Mouse (Mus musculus) kidney, postnatal 0 days (tissue): ENCODE results near the gene Lefty1. TPM values are rescaled to one million over a fixed set of nuclear protein-coding genes. Genes with fewer than 3 reads are reported as not detected.

Source experiments
- ATAC-seq: fragments of 200-750 bp; cut with Nextera tagmentation; replicated peaks from 2 replicates; pipeline ENCODE4 v1.8.0; 2017; ENCODE audit warnings: low read depth, moderate number of reproducible peaks, moderate TSS enrichment, moderate library complexity; ENCODE audit not compliant: low FRiP score
- DNase-seq: peaks from one replicate; pipeline ENCODE4 v3.0.0-alpha.2; 2016; ENCODE audit warnings: low spot score
- H3K27ac ChIP-seq: fragments of 300-500 bp; sonication (generic); 2 replicates; pipeline ENCODE4 v1.5.1; 2014; ENCODE audit warnings: mild to moderate bottlenecking
- H3K27me3 ChIP-seq: fragments of 300-500 bp; sonication (generic); 2 replicates; pipeline ENCODE4 v1.6.1; 2014; ENCODE audit warnings: low read length, mixed read lengths; ENCODE audit not compliant: insufficient read depth
- H3K36me3 ChIP-seq: fragments of 300-500 bp; sonication (generic); 2 replicates; pipeline ENCODE4 v1.6.1; 2014; ENCODE audit warnings: low read length, mixed read lengths; ENCODE audit not compliant: insufficient read depth
- H3K4me1 ChIP-seq: fragments of 300-500 bp; sonication (generic); replicated peaks from 2 replicates; pipeline ENCODE4 v1.6.1; 2014; ENCODE audit warnings: antibody characterized with exemption, low read length, mixed read lengths; ENCODE audit not compliant: insufficient read depth
- H3K4me2 ChIP-seq: fragments of 300-500 bp; sonication (generic); 2 replicates; pipeline ENCODE4 v1.6.1; 2014; ENCODE audit warnings: mild to moderate bottlenecking, low read length, moderate library complexity, mixed read lengths
- H3K4me3 ChIP-seq: fragments of 300-500 bp; sonication (generic); replicated peaks from 2 replicates; pipeline ENCODE4 v1.5.1; 2014; ENCODE audit warnings: low read depth, low read length
- H3K9ac ChIP-seq: fragments of 300-500 bp; sonication (generic); 2 replicates; pipeline ENCODE4 v1.6.1; 2014; ENCODE audit warnings: low read depth, low read length
- H3K9me3 ChIP-seq: fragments of 300-500 bp; sonication (generic); replicated peaks from 2 replicates; pipeline ENCODE4 v1.6.1; 2016; ENCODE audit warnings: low read length, inconsistent platforms, mixed read lengths
- CTCF ChIP-seq: IDR thresholded peaks from 2 replicates; pipeline ENCODE4 v1.5.1; 2016; ENCODE audit warnings: antibody characterized with exemption, low read depth, mild to moderate bottlenecking, moderate library complexity
- WGBS: fragments of 180-500 bp; shearing (Covaris S2); extraction: QIAGEN DNeasy Blood & Tissue Kit; methylation state at CpG from one replicate; pipeline ENCODE4 v1.1.7; 2014; 5-methylcytosine and 5-hydroxymethylcytosine counted together
- polyA plus RNA-seq: library from polyadenylated mRNA; unstranded; fragments of >200 nt; fragmentation: Nextera tagmentation; extraction: Ambion mirVana; gene quantifications from 2 replicates; pipeline ENCODE4 v1.2.1, GENCODE M21; 2015

Gene Lefty1
- polyA plus RNA-seq, 1 experiment from 2014 or later, result 1.5 TPM

DNA sequence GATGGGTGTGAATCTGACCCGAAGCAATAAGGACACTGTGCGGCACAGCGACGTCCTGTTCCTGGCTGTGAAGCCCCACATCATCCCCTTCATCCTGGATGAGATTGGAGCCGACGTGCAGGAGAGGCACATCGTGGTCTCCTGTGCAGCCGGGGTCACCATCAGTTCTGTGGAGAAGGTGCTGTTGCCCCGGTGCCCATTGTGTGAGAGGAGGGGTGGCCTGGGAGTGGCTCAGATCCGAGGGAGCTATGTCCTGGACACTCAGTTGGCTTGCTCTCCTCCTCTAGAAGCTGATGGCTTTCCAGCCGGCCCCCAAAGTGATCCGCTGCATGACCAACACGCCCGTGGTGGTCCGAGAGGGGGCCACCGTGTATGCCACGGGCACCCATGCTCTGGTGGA, 28.9 kb upstream of the Lefty1 start:
- H3K27me3 ChIP-seq, result no peaks in the 10 kb centered on the region
- TF ChIP-seq CTCF, result no peak
- H3K4me3 ChIP-seq, result no peak overlapping the region
- peaks cover 7% of the 10 kb centered on the region for H3K4me1 ChIP-seq
- no peak overlapping the region for H3K4me2 ChIP-seq
- H3K9ac ChIP-seq, result no peak overlapping the region
- no peak for DNase-seq
- H3K27ac ChIP-seq, result no peak overlapping the region
- 95% methylated on average over 17 of the region's 17 CpGs for WGBS
- H3K9me3 ChIP-seq, result no peaks in the 10 kb centered on the region
- H3K36me3 ChIP-seq, result peaks cover 24% of the 10 kb centered on the region; the same call in 1 of the 2 replicates
- ATAC-seq, result no peak

DNA sequence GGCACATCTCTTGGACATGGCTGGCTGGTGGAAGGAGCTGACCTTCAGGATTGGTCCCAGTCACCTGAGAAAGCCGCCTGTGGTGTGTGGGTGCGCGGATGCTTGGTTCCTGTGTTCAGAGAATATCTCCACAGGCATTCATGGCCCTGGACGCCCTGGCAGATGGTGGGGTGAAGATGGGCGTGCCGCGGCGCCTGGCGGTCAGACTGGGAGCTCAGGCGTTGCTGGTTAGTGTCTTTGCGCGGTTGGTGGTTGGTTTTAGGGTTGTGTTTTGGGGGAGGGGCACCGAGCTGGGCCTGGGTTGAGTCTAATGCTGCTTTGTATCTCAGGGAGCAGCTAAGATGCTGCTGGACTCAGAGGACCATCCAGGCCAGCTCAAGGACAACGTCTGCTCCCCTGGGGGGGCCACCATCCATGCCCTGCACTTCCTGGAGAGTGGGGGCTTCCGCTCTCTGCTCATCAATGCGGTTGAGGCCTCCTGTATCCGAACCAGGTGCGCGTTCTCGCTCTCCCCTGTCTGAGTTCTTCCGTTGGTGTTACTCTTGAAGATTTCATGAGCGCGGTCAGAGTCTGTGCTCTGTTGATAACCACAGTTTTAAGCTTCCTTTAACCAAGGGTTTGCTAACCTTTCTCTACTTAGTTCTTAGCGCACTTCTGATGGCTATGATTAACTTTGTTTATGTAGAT, 28.2 kb upstream of the Lefty1 start:
- Histone ChIP-seq H3K4me1 (peaks cover 7% of the 10 kb centered on the region), H3K4me3 (no peak overlapping the region), H3K9ac (no peak overlapping the region), H3K9me3 (no peaks in the 10 kb centered on the region), H3K36me3 (peaks cover 24% of the 10 kb centered on the region; the same call in 1 of the 2 replicates), H3K4me2 (no peak overlapping the region), H3K27me3 (no peaks in the 10 kb centered on the region), H3K27ac (no peak overlapping the region)
- no peak for TF ChIP-seq CTCF
- DNase-seq, result no peak
- no peak for ATAC-seq
- WGBS, result 92% methylated on average over 24 of the region's 24 CpGs

DNA sequence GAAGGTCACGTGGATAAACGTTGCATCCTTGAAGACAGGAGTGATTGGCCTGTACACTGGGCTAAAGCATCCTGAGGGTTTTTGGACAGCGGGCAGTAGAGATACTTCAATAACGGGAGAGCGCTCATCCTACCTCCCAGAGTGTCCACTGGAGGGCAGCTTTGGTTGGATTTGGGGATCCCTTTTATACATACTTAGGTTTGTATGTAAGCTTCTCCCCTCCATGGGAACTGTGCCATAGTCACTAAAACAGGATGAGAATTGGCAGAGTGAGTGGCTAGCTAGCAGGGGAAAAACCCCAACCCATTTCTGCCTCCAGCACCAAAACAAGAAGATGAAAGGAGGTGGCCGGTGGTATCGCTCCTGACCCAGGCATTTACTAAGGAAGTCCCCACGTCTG, 23.7 kb upstream of the Lefty1 start:
- Histone ChIP-seq H3K4me2 (no peak overlapping the region), H3K9me3 (no peaks in the 10 kb centered on the region), H3K9ac (no peak overlapping the region), H3K27me3 (no peaks in the 10 kb centered on the region), H3K4me1 (no peaks in the 10 kb centered on the region), H3K4me3 (no peak overlapping the region), H3K27ac (no peak overlapping the region), H3K36me3 (peaks cover 22% of the 10 kb centered on the region; the same call in 1 of the 2 replicates)
- 54% methylated on average over 8 of the region's 8 CpGs for whole genome bisulfite sequencing
- peak; percentile 61 for TF ChIP-seq CTCF
- ATAC-seq (no peak), DNase-seq (peak; percentile 66)

DNA sequence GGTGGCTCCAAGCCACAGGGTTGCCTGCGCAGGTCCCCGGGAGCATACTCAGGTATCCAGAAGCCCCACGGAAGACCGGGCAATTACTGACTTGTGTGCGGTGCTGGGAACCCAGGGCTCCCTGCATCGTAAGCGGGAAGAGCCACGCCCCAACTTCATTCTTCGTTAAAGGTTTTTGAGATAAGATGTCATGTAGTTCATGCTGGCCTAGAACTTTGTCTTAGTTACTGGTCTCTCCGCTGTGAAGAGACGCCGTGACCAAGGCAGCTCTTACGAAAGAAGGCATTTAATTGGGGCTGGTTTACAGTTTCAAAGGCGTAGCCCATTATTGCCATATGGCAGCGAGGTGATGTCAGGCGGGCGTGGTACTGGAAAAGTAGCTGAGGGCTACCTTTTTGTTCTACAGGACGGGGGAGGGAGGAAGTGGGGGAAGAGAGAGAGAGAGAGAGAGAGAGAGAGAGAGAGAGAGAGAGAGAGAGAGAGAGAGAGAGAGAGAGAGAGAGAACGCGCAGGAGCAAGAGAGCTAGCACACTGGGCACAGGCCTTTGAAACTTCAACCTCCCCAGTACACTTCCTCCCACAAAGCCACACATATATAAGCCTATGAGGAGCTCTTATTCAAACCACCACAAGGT, 23.1 kb upstream of the Lefty1 start:
- H3K4me3 ChIP-seq, result no peak overlapping the region
- no peak for TF ChIP-seq CTCF
- DNase-seq, result no peak

DNA sequence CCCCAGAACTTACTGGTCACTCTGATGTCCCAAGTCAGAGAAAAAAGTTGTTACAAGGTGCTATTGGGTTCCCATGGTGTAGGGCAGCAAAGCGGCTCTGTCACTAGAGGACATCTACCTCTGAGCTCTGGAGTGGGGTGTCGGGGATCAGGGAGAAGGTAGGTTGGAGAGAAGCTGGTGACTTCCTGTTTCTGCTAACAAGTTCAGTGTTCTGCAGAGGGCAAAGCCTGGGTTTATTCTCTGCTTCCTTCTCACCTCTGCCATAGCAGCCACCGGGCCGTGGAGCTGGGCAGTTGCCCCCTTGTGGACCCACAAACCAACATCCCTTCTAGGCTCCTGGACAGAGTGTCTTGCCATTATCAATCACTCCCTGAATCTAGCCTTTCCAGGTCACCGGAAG, 22.0 kb upstream of the Lefty1 start:
- no peak for TF ChIP-seq CTCF
- H3K27ac ChIP-seq, result no peak overlapping the region
- 85% methylated on average over 5 of the region's 5 CpGs for WGBS

More for the DNA sequence above, 23.1 kb upstream of the Lefty1 start:
- 47% methylated on average over 20 of the region's 20 CpGs for WGBS
- ATAC-seq, result no peak
- Histone ChIP-seq H3K4me2 (no peak overlapping the region), H3K9me3 (no peaks in the 10 kb centered on the region), H3K9ac (no peak overlapping the region), H3K27me3 (no peaks in the 10 kb centered on the region), H3K4me1 (no peaks in the 10 kb centered on the region), H3K27ac (no peak overlapping the region), H3K36me3 (peaks cover 16% of the 10 kb centered on the region; the same call in 1 of the 2 replicates)

DNA sequence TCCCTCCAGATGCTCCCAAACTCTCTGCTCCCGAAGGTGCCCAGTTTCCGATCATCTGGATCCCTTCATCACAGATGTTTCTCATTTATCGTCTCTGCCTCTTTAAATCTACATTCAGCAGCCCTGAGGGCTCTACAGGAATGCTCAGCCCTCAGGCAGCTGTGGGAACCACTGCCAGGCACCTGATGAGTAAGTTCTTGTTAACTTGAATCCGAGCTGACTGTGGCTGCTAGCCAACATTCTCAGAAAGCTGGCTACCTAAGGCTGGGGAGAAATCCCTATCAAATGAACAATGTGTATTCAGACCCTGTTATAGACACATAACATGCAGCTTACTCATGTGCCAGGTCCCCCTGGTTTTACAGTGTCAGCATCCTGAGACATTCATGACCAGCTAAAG, 21.0 kb upstream of the Lefty1 start:
- H3K4me2 ChIP-seq, result no peak overlapping the region
- 56% methylated on average over 4 of the region's 4 CpGs for WGBS
- H3K4me1 ChIP-seq, result no peaks in the 10 kb centered on the region
- ATAC-seq (no peak), DNase-seq (no peak)
- no peak overlapping the region for H3K27ac ChIP-seq
- no peak overlapping the region for H3K4me3 ChIP-seq
- H3K9ac ChIP-seq, result no peak overlapping the region
- 0 out of 2 replicates have a peak, but pooled peaks cover 1% of the 10 kb centered on the region for H3K36me3 ChIP-seq
- H3K27me3 ChIP-seq, result no peaks in the 10 kb centered on the region
- H3K9me3 ChIP-seq, result no peaks in the 10 kb centered on the region
- TF ChIP-seq CTCF, result no peak

More for the DNA sequence above, 22.0 kb upstream of the Lefty1 start:
- Histone ChIP-seq H3K9ac (no peak overlapping the region), H3K9me3 (no peaks in the 10 kb centered on the region), H3K27me3 (no peaks in the 10 kb centered on the region), H3K4me2 (no peak overlapping the region), H3K36me3 (peaks cover 9% of the 10 kb centered on the region; the same call in 1 of the 2 replicates), H3K4me3 (no peak overlapping the region), H3K4me1 (no peaks in the 10 kb centered on the region)
- DNase-seq (no peak), ATAC-seq (no peak)
